Mouse (Mus musculus) liver, postnatal 0 days (tissue): ENCODE data around the gene Dclk1.

Experiments used
- CTCF ChIP-seq: sonication (generic); IDR thresholded peaks from 2 replicates; pipeline ENCODE4 v1.5.1; 2016; ENCODE audit warnings: antibody characterized with exemption, low read depth
- EP300 ChIP-seq: IDR thresholded peaks from 2 replicates; pipeline ENCODE4 v1.6.1; 2016; ENCODE audit warnings: antibody characterized with exemption, low read depth, mild to moderate bottlenecking

DNA sequence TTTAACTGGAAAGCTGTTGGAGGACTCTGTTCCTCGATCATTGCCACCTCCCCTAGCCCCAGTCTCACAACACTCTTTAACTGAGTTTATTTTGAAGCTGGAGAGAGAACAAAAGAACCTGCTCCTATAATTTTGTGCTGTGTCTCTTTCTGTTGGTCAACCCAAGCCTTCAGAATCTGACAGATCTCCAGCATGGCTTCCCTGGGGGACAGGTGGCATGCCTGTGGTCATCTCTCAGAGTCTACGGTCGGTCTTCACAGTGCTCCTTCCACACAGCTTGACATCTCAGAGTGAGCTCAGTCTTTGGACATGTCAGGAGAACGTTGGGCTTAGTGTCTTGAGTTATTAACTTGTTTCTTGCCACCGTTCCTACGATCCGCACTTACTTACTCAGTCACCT, 204.5 kb downstream of the Dclk1 start:
- no peak for TF ChIP-seq EP300
- TF ChIP-seq CTCF: no peak
